Mouse (Mus musculus) hindbrain, embryonic 12.5 days (tissue): ENCODE measurements around the gene Glyatl3. TPM values are rescaled to one million over a fixed set of nuclear protein-coding genes. Genes with fewer than 3 reads are reported as not detected.

ENCODE experiments used
- ATAC-seq: fragments of 200-750 bp; cut with Nextera tagmentation; 2 replicates; pipeline ENCODE4 v1.8.0; 2017; ENCODE audit warnings: moderate TSS enrichment; ENCODE audit not compliant: low FRiP score
- H3K27ac ChIP-seq: fragments of 300-500 bp; sonication (generic); 2 replicates; pipeline ENCODE4 v1.5.1; 2016; ENCODE audit warnings: mild to moderate bottlenecking
- H3K27me3 ChIP-seq: fragments of 300-500 bp; sonication (generic); 2 replicates; pipeline ENCODE4 v1.6.1; 2016; ENCODE audit warnings: mild to moderate bottlenecking
- H3K36me3 ChIP-seq: fragments of 300-500 bp; sonication (generic); 2 replicates; pipeline ENCODE4 v1.6.1; 2016; ENCODE audit warnings: mild to moderate bottlenecking
- H3K4me1 ChIP-seq: fragments of 300-500 bp; sonication (generic); 2 replicates; pipeline ENCODE4 v1.6.1; 2016
- H3K4me2 ChIP-seq: fragments of 300-500 bp; sonication (generic); replicated peaks from 2 replicates; pipeline ENCODE4 v1.6.1; 2016; ENCODE audit warnings: mild to moderate bottlenecking
- H3K4me3 ChIP-seq: fragments of 300-500 bp; sonication (generic); 2 replicates; pipeline ENCODE4 v1.5.1; 2016; ENCODE audit warnings: mild to moderate bottlenecking
- H3K9ac ChIP-seq: fragments of 300-500 bp; sonication (generic); 2 replicates; pipeline ENCODE4 v1.6.1; 2016; ENCODE audit warnings: mild to moderate bottlenecking, moderate library complexity
- H3K9me3 ChIP-seq: fragments of 300-500 bp; sonication (generic); replicated peaks from 2 replicates; pipeline ENCODE4 v1.6.1; 2016; ENCODE audit warnings: mild to moderate bottlenecking
- WGBS: fragments of 180-500 bp; shearing (Covaris S2); methylation state at CpG from one replicate; pipeline ENCODE4 v1.1.7; 2016; 5-methylcytosine and 5-hydroxymethylcytosine counted together
- polyA plus RNA-seq: library from polyadenylated mRNA; unstranded; fragments of >200 nt; fragmentation: Nextera tagmentation; extraction: Ambion mirVana; gene quantifications from 2 replicates; pipeline ENCODE4 v1.2.1, GENCODE M21; 2016

The Glyatl3 gene
- polyA plus RNA-seq: not detected in 2 replicates

DNA sequence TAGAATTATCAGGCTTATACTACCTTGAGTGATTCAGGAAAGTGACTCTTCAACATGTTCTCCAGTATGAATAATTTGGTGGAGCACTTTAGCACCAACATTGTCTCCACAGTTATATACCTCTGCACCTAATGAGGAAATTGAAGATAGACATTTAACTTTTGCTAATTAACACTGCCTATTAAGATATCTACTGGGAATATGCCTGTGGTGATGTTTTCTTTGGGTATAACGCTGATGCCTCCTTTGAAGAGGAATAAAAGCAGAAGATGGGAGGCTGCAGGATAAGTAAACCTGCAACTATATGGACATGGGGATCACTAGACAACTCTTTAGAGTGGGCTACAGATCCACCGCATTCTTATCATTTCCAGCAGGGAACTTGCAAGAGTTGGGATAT is at the start of gene Glyatl3:
Gene Glyatl3 (minus strand): TSS at position 101 of the 400 bp plus-strand sequence.
- Histone ChIP-seq H3K9me3 (no peaks in the 10 kb centered on the region), H3K36me3 (no peaks in the 10 kb centered on the region), H3K9ac (no peak within 1 kb of the TSS), H3K4me3 (no peak within 1 kb of the TSS), H3K4me1 (no peaks in the 10 kb centered on the region), H3K27ac (no peak within 1 kb of the TSS), H3K4me2 (no peak within 1 kb of the TSS), H3K27me3 (no peaks in the 10 kb centered on the region)
- 95% methylated on average over 2 of the region's 2 CpGs for WGBS
- no peak for ATAC-seq

DNA sequence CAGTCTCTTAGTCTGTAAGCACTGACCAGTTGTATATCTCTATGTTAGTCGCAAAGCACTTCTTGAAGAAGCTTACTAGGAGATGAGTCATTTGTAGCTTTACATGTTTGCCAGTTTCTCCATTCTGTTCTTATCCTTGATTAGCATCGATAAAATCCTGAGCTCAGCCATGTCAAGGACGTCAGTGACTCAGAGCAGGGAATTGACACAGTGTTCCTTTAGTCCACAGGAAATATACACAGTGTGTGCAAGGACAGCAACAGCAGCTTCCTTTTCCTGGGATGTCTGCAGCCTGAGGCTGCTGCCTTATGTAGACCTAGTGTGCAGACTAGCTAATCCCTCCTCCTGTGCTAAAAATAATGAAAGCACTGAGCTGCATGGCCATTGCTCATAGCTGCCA is 34.4 kb upstream of the Glyatl3 start:
- Histone ChIP-seq H3K4me1 (no peaks in the 10 kb centered on the region), H3K4me2 (no peak overlapping the region), H3K4me3 (no peak overlapping the region), H3K27me3 (no peaks in the 10 kb centered on the region), H3K9me3 (no peaks in the 10 kb centered on the region), H3K36me3 (peaks cover 46% of the 10 kb centered on the region), H3K9ac (no peak overlapping the region), H3K27ac (no peak overlapping the region)
- WGBS: 94% methylated on average over 3 of the region's 3 CpGs
- ATAC-seq: no peak

DNA sequence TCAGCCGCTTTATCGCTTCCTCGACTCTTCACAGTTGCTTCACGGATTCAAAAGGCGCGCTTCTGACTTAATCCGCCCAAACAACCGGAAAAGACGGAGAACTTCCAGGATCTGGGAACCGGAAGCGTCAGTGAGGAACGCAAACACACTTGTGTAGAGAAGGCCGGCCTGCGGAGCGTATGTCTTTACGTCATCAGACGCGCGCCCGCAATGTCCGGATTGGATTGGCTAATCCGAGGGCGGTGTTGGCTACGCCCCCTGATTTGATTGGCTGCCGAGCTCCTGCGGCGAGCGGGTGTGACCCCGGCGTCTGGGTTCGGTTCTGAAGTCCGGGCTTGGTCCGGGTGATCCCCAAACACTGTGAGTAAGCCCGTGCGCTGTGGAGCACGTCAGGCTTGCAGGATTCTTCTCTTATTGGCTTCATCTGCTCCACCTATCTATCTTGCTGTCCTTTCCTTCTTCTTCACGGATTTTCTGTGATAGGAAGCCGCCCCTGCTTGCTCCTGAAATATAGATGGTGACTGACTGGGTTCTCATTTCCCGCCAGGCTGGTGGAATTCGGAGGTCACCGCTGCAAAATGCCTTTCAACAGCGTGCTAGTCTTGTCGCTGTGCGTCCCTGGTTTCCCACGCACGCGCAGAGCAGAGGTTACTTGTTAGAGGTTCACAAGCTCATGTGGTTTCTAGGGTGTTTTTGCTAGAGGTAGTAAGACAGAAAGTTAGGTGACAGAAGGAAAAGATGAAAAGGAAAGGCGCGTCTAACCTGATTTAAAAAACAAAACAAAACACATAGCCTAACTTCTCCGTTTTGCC is 20.5 kb upstream of the Glyatl3 start, which contains the start of the genes Mut and Cenpq:
Gene Mut (plus strand): TSS at position 266 of the 812 bp plus-strand sequence.
Gene Cenpq (minus strand): TSS at position 628 of the 812 bp plus-strand sequence.
- H3K9ac ChIP-seq: peak within 1 kb of the TSS; percentile 65
- peak within 1 kb of the TSS; percentile 90 for H3K27ac ChIP-seq
- H3K36me3 ChIP-seq: 0 out of 2 replicates have a peak, but pooled peaks cover 7% of the 10 kb centered on the region
- H3K4me2 ChIP-seq: peak within 1 kb of the TSS; percentile 72
- peak within 1 kb of the TSS; percentile 66 for H3K4me3 ChIP-seq
- no peaks in the 10 kb centered on the region for H3K27me3 ChIP-seq
- WGBS: under 1% methylated on average over 50 of the region's 50 CpGs
- H3K4me1 ChIP-seq: peaks cover 11% of the 10 kb centered on the region
- no peaks in the 10 kb centered on the region for H3K9me3 ChIP-seq
- ATAC-seq: peak; percentile 100

DNA sequence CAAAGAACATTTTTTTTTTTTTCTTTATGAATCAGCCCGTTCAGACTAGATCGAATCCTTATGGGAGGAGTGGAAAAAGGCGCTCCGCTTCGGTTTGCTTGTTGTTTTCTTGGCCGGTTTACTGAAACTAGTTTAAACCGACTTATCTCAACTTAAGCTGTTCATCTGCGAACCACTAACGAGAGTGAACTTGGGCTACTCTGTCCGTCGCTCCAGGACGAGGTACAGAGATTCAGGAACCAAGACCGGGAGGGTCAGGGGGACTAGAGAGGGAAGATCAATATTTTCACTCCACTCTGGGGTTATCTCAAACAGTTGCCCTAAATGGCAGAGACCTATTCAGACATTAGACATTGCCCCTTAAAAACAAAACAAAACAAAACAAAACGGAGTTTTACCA is 19.8 kb upstream of the Glyatl3 start:
- H3K9me3 ChIP-seq: no peaks in the 10 kb centered on the region
- ATAC-seq: peak; percentile 56
- no peak overlapping the region for H3K27ac ChIP-seq
- H3K27me3 ChIP-seq: no peaks in the 10 kb centered on the region
- H3K4me1 ChIP-seq: peaks cover 11% of the 10 kb centered on the region
- H3K36me3 ChIP-seq: 0 out of 2 replicates have a peak, but pooled peaks cover 4% of the 10 kb centered on the region
- peak overlapping the region; percentile 66 for H3K4me3 ChIP-seq
- peak overlapping the region; percentile 57; the same call in 1 of the 2 replicates for H3K9ac ChIP-seq
- WGBS: 1% methylated on average over 14 of the region's 14 CpGs
- peak overlapping the region; percentile 72 for H3K4me2 ChIP-seq

DNA sequence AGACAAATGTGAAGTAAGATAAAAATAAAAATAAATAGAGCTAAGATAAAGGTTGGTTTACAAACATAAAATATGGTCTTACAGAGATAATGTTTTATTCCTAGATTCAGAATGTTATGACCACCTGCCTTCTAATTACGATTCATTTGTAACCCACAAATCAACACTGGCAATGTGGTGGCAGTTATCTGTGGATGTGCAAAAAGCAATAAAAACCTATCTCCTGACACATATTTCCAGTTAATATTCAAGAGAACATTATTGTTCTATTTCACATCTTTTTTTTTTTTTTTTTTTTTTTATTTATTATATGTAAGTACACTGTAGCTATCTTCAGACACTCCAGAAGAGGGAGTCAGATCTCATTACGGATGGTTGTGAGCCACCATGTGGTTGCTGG is 1.3 kb upstream of the Glyatl3 start:
- Histone ChIP-seq H3K27me3 (no peaks in the 10 kb centered on the region), H3K4me1 (no peaks in the 10 kb centered on the region), H3K36me3 (no peaks in the 10 kb centered on the region), H3K9ac (no peak overlapping the region), H3K27ac (no peak overlapping the region), H3K9me3 (no peaks in the 10 kb centered on the region), H3K4me2 (no peak overlapping the region), H3K4me3 (no peak overlapping the region)
- WGBS: 90% methylated on average over 2 of the region's 2 CpGs
- no peak for ATAC-seq

DNA sequence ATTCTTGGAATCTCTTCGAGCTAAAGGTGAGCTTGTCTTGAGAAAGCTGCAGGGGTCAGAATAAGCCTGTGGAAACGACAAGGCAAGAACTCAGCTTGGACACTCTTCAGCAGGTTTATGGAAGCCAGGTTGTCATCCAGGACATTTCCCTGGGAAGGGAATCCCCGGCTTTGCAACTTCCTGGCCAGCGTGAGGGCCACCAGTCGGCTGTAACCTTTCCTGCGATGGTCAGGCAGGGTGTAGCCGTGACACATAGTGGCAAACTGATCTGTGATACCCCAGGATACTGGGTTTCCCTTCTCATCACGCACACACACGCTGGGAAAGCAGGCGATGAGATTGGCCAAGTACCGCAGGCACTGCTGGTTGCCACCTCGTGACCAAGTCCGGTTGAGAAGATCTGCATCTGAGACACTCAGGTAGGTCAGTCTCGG is 9.4 kb downstream of the Glyatl3 start:
- 11% methylated on average over 14 of the region's 14 CpGs for WGBS
- no peaks in the 10 kb centered on the region for H3K36me3 ChIP-seq
- no peak for ATAC-seq
- H3K9me3 ChIP-seq: no peaks in the 10 kb centered on the region
- no peak overlapping the region for H3K27ac ChIP-seq
- peaks cover 6% of the 10 kb centered on the region; the same call in 1 of the 2 replicates for H3K4me1 ChIP-seq
- no peaks in the 10 kb centered on the region for H3K27me3 ChIP-seq
- no peak overlapping the region for H3K4me3 ChIP-seq
- H3K9ac ChIP-seq: no peak overlapping the region
- H3K4me2 ChIP-seq: peak overlapping the region; percentile 36

DNA sequence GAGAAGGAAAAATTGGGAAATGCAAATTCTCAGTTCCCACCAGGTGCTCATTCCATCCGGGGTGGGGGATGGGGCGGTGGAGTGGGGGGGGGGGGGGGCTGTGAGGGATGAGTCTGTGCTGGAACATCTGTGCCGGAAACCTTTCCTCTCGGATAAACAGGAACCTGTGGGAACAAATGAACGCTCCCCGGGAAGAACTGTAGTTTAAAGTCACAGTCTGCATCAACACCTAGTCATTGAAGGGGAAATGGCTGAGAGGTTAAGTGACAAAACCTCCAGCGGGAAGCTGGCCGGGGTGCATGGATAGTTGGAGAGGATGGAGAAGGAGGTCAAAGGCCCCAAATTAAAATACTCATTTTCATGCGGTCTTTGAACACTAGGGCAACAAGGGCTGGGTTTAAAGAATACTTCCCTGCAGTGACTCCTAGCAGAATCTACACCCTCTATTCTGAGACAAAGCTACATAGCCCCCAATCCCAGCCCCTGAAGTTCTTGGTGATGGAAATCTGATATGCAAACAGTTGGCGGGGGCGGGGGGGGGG is 10.0 kb downstream of the Glyatl3 start:
- Histone ChIP-seq H3K27ac (no peak overlapping the region), H3K27me3 (no peaks in the 10 kb centered on the region), H3K9ac (no peak overlapping the region), H3K36me3 (no peaks in the 10 kb centered on the region), H3K4me1 (peaks cover 6% of the 10 kb centered on the region; the same call in 1 of the 2 replicates), H3K4me3 (no peak overlapping the region), H3K9me3 (no peaks in the 10 kb centered on the region), H3K4me2 (peak overlapping the region; percentile 36)
- ATAC-seq: no peak
- WGBS: 3% methylated on average over 11 of the region's 11 CpGs

DNA sequence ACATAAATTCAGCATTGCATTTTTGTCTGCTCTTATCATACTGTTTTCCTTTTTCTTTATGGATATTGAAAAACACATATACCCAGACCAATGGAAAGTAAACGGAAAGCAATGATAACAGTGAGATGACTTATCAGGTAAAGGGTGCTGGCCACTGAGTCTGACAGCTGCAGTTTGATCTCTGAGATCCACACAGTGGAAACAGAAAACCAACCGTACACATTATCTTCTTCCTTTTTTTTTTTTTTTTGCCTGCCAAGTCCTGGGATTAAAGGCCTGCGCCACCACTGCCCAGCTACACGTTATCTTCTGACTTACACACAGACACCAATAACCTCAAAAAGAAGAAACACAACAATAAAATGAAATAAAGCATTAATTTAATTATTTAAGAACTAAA is 10.8 kb downstream of the Glyatl3 start:
- no peaks in the 10 kb centered on the region for H3K36me3 ChIP-seq
- H3K4me2 ChIP-seq: no peak overlapping the region
- peaks cover 6% of the 10 kb centered on the region; the same call in 1 of the 2 replicates for H3K4me1 ChIP-seq
- no peak overlapping the region for H3K4me3 ChIP-seq
- H3K9me3 ChIP-seq: no peaks in the 10 kb centered on the region
- H3K27me3 ChIP-seq: no peaks in the 10 kb centered on the region
- WGBS: 82% methylated on average over 4 of the region's 4 CpGs
- H3K9ac ChIP-seq: no peak overlapping the region
- H3K27ac ChIP-seq: no peak overlapping the region
- ATAC-seq: no peak

DNA sequence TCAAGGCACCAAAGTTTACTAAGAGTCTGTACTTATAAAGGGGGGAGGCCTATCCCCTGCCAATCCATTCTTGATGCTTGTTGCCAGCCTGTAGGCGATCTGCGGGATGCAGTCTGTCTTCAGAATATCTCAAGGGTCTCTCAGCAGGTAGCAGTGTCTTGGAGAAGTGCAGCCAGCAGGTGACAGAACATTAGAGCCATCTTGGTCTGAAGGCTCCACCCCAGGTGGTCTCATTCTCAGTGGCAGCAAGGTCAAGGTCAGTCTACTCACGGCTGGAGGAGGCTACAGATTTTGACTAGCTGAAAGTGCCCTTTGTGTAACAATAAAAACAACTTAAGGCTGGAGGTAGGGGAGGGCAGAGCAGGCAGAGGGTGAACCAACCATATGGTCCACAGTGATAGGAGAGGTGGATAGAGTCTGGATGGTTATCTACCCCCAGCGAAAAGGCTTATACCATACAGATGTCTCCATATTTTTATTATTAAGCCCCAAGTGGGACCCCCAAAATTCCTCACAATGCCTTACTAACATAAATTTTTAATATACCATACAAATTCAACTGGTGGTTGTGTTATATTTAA is 14.3 kb downstream of the Glyatl3 start:
- 25% methylated on average over 4 of the region's 4 CpGs for WGBS
- Histone ChIP-seq H3K4me2 (no peak overlapping the region), H3K9ac (no peak overlapping the region), H3K4me1 (peaks cover 6% of the 10 kb centered on the region; the same call in 1 of the 2 replicates), H3K27me3 (no peaks in the 10 kb centered on the region), H3K9me3 (no peaks in the 10 kb centered on the region), H3K4me3 (no peak overlapping the region), H3K36me3 (no peaks in the 10 kb centered on the region), H3K27ac (no peak overlapping the region)
- no peak for ATAC-seq

DNA sequence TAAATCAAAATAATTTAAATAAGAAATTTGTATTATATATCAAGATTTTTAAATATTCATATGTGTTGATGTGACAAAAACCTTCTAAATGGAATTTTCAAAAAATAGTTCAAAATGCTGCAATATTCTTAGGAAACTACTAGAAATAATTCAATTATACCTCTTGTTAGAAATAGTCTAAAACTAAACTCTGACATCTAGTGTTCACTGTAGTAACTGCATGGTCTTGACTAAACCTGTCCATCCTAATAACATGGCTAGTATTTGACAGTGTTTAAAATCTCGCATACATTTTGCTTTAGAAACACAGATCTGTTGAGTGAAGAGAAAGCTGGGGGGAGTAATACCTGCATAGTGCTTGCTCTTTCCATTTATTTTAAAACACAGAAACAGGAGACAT is 17.3 kb downstream of the Glyatl3 start:
- no peak overlapping the region for H3K27ac ChIP-seq
- no peak overlapping the region for H3K4me2 ChIP-seq
- no peaks in the 10 kb centered on the region for H3K9me3 ChIP-seq
- WGBS: 78% methylated on average over 1 of the region's 1 CpGs
- no peaks in the 10 kb centered on the region for H3K36me3 ChIP-seq
- no peaks in the 10 kb centered on the region for H3K27me3 ChIP-seq
- no peaks in the 10 kb centered on the region for H3K4me1 ChIP-seq
- no peak for ATAC-seq
- H3K4me3 ChIP-seq: no peak overlapping the region
- no peak overlapping the region for H3K9ac ChIP-seq

DNA sequence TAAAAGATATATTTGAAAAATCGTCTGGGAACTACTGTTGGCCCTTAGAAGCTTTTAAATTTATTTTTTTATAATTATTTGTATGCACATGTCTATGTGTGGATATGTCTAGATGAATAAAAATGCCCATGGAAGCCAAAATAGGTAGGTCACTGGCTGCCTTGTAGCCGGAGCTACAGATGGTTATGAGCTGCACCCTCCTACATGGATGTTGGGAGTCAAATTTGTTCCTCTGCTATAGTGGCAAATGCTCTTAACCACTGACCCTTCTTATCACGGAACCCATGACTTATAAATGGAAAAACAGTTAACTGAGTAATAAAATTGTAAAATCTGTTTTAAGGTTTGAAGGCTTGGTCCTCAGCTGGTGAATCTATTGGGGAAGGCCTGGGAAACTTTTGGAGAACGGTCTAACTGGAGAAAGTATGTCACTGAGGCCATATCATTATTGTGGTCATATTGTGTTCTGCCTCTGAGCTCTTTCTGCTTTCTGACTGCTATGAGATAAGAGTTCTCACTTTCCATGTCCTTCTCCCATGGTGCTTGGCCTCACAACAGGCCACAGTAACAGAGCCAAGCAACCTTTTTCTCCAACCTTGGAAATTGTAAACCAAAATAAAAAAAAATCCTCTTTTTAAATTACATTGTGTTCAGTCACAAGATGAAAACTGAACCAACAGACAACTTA is 26.2 kb downstream of the Glyatl3 start:
- WGBS: 83% methylated on average over 4 of the region's 4 CpGs
- Histone ChIP-seq H3K27me3 (no peaks in the 10 kb centered on the region), H3K4me1 (no peaks in the 10 kb centered on the region), H3K9ac (no peak overlapping the region), H3K36me3 (no peaks in the 10 kb centered on the region), H3K4me3 (no peak overlapping the region), H3K4me2 (no peak overlapping the region), H3K9me3 (no peaks in the 10 kb centered on the region), H3K27ac (no peak overlapping the region)
- ATAC-seq: no peak

DNA sequence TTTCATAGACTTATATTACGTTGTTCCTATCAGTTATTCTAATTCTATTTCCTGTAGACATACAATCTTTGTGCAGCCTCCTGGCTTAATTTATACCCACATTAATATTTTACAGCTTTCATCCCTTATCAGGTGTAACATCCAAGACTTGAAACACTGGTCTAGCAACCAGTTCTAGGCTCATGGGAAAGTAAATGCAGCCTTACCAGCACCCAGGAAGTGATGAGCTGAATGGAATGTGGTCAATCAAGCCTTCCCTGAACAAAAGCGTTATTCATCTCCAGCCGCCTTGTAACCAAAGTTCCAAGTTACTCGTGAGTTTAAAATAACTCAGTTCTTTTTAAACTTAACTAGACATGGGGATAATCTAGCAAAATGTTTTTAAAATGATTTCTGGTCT is 29.0 kb downstream of the Glyatl3 start:
- Histone ChIP-seq H3K9ac (no peak overlapping the region), H3K36me3 (no peaks in the 10 kb centered on the region), H3K27ac (no peak overlapping the region), H3K4me3 (no peak overlapping the region), H3K4me1 (no peaks in the 10 kb centered on the region), H3K27me3 (no peaks in the 10 kb centered on the region), H3K4me2 (no peak overlapping the region), H3K9me3 (no peaks in the 10 kb centered on the region)
- WGBS: 80% methylated on average over 4 of the region's 4 CpGs
- no peak for ATAC-seq
